Mouse (Mus musculus): Measurements from ENCODE around the gene Kif3c. TPM values are rescaled to one million over a fixed set of nuclear protein-coding genes. Genes with fewer than 3 reads are reported as not detected.

The Kif3c gene
- polyA plus RNA-seq, 1 experiment, result 15.1 TPM

DNA sequence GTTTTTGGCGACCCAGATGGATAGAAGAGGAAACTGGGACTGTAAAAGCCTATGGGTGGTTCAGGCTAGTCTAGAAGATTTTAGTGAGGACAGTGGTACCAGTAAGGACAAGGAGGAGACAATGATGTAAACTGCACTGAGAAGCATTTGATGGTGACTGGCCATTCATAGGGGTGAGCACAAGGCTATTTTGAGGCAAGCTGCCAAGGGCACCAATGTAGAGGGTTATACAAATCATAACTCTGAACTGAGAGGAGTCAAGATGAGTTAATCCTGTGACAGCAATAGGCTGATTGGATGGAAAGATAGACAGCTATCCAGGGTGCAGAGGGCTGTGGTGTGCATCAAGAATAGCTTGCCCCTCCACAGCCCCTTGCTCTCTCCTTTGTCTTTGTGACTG is 19.9 kb downstream of the Kif3c start:
- TF ChIP-seq CTCF (IDR thresholded peaks at IDR 0.05; ENCODE audit: low read depth, low read length), result no peak
- TF ChIP-seq EP300 (IDR thresholded peaks at IDR 0.05; ENCODE audit: insufficient read depth, low read depth, low read length), result no peak
- TF ChIP-seq POLR2A (IDR thresholded peaks at IDR 0.05; ENCODE audit: insufficient read depth, low read length), result no peak
- no peaks in the 10 kb centered on the region for H3K27me3 ChIP-seq (ENCODE audit: control insufficient read depth, insufficient read depth, low read length, poor library complexity, severe bottlenecking)
- no peaks in the 10 kb centered on the region for H3K9me3 ChIP-seq (replicated peaks; ENCODE audit: control insufficient read depth, insufficient read depth, low read length, poor library complexity, severe bottlenecking)
- H3K4me3 ChIP-seq (ENCODE audit: low read depth, low read length), result no peak overlapping the region
- H3K27ac ChIP-seq (ENCODE audit: insufficient read depth, low read length), result no peak overlapping the region
- H3K4me1 ChIP-seq (ENCODE audit: control insufficient read depth, insufficient read depth, low read length), result peaks cover 3% of the 10 kb centered on the region
- H3K9ac ChIP-seq (ENCODE audit: low read depth, poor library complexity, severe bottlenecking), result no peak overlapping the region
- no peaks in the 10 kb centered on the region for H3K36me3 ChIP-seq (ENCODE audit: control insufficient read depth, insufficient read depth, low read length, poor library complexity, severe bottlenecking)

DNA sequence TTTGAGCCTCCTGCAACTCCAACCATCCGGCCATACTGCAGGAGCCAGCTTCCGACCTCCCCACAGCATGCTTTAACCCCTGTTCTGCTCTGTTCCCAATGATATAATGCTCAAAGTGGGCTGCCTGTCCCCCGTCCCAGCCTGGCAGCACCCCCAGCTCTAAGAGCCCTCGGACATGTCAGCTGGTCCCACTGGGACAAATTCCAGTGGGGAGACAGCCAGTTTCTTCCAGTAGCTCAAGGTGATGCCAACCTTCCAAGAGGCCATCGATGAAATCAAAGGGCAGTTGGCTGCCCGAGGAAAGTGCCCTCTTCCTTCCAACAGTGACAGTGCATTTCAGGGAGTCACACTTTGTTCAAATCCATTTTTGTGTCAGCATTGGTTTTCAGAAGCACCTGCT is 20.3 kb downstream of the Kif3c start:
- Histone ChIP-seq H3K4me3 (ENCODE audit: low read depth, low read length) (no peak overlapping the region), H3K27me3 (ENCODE audit: control insufficient read depth, insufficient read depth, low read length, poor library complexity, severe bottlenecking) (no peaks in the 10 kb centered on the region), H3K27ac (ENCODE audit: insufficient read depth, low read length) (no peak overlapping the region), H3K4me1 (ENCODE audit: control insufficient read depth, insufficient read depth, low read length) (peaks cover 3% of the 10 kb centered on the region), H3K9me3 (replicated peaks; ENCODE audit: control insufficient read depth, insufficient read depth, low read length, poor library complexity, severe bottlenecking) (no peaks in the 10 kb centered on the region), H3K9ac (ENCODE audit: low read depth, poor library complexity, severe bottlenecking) (no peak overlapping the region), H3K36me3 (ENCODE audit: control insufficient read depth, insufficient read depth, low read length, poor library complexity, severe bottlenecking) (no peaks in the 10 kb centered on the region)
- TF ChIP-seq CTCF (IDR thresholded peaks at IDR 0.05; ENCODE audit: low read depth, low read length), result no peak

DNA sequence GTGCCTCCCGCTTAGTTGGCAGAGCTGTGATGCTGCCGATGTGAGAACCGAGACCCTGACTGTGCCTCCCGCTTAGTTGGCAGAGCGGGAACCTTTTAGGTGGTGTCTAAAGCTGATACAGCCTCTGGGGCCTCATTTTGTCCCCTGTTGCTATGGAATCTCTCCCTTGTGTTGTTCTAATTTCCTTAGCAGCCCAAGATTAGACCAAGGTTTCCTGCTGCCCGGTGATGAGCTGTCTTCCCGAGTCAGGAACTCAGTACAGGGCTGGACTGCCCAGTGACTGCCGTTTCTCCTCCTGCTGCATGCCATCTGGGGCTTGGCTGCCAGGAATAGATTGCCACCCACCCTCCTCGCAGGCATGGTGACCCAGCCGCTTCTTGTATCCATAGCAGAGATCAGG is 21.0 kb downstream of the Kif3c start:
- H3K4me3 ChIP-seq (ENCODE audit: low read depth, low read length), result no peak overlapping the region
- H3K4me1 ChIP-seq (ENCODE audit: control insufficient read depth, insufficient read depth, low read length), result peaks cover 3% of the 10 kb centered on the region
- TF ChIP-seq POLR2A (IDR thresholded peaks at IDR 0.05; ENCODE audit: insufficient read depth, low read length) (no peak), CTCF (IDR thresholded peaks at IDR 0.05; ENCODE audit: low read depth, low read length) (no peak), EP300 (IDR thresholded peaks at IDR 0.05; ENCODE audit: insufficient read depth, low read depth, low read length) (no peak)
- H3K9me3 ChIP-seq (replicated peaks; ENCODE audit: control insufficient read depth, insufficient read depth, low read length, poor library complexity, severe bottlenecking), result no peaks in the 10 kb centered on the region
- no peaks in the 10 kb centered on the region for H3K36me3 ChIP-seq (ENCODE audit: control insufficient read depth, insufficient read depth, low read length, poor library complexity, severe bottlenecking)
- H3K9ac ChIP-seq (ENCODE audit: low read depth, poor library complexity, severe bottlenecking), result no peak overlapping the region
- no peaks in the 10 kb centered on the region for H3K27me3 ChIP-seq (ENCODE audit: control insufficient read depth, insufficient read depth, low read length, poor library complexity, severe bottlenecking)
- H3K27ac ChIP-seq (ENCODE audit: insufficient read depth, low read length), result no peak overlapping the region

DNA sequence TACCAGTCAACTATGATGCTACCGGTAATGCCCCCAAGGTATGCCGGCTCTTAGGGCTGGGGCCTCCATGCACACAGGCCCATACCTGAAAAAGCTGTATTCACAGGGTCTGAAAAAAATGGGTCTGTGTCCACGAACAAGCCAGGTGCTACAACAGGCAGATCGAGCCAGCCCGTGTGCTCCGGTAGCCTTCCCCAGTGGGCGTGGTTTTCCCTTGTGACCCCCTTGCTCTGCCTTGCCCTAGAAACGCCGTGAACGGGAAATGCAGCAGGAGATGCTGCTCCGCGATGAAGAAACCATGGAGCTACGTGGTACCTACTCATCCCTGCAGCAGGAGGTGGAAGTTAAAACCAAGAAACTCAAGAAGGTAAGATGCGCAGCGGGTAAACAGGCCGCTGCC is 23.0 kb downstream of the Kif3c start:
- no peaks in the 10 kb centered on the region for H3K27me3 ChIP-seq (ENCODE audit: control insufficient read depth, insufficient read depth, low read length, poor library complexity, severe bottlenecking)
- no peak overlapping the region for H3K27ac ChIP-seq (ENCODE audit: insufficient read depth, low read length)
- TF ChIP-seq POLR2A (IDR thresholded peaks at IDR 0.05; ENCODE audit: insufficient read depth, low read length), result no peak
- TF ChIP-seq CTCF (IDR thresholded peaks at IDR 0.05; ENCODE audit: low read depth, low read length), result no peak
- no peak for TF ChIP-seq EP300 (IDR thresholded peaks at IDR 0.05; ENCODE audit: insufficient read depth, low read depth, low read length)
- H3K9me3 ChIP-seq (replicated peaks; ENCODE audit: control insufficient read depth, insufficient read depth, low read length, poor library complexity, severe bottlenecking), result no peaks in the 10 kb centered on the region
- no peaks in the 10 kb centered on the region for H3K36me3 ChIP-seq (ENCODE audit: control insufficient read depth, insufficient read depth, low read length, poor library complexity, severe bottlenecking)
- 0 out of 2 replicates have a peak overlapping the region, but pooled peaks have one; percentile 8 for H3K9ac ChIP-seq (ENCODE audit: low read depth, poor library complexity, severe bottlenecking)
- peak overlapping the region; percentile 40 for H3K4me3 ChIP-seq (ENCODE audit: low read depth, low read length)
- H3K4me1 ChIP-seq (ENCODE audit: control insufficient read depth, insufficient read depth, low read length), result peaks cover 3% of the 10 kb centered on the region

DNA sequence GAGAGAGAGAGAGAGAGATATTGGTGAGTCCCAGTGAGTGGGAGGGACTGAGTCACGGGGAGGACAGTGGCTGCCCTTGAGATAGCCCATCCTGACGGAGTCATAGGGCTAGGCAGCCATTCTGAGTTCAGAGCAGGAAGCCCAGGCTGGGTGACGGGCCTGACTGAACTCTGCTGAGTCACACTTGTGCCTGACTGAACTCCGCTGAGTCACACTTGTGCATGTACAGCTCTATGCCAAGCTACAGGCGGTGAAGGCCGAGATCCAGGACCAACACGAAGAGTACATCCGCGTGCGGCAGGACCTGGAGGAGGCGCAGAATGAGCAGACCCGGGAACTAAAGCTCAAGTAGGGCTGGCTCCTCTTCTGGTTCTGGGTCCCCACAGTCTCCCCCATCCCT is 24.5 kb downstream of the Kif3c start:
- Histone ChIP-seq H3K4me3 (ENCODE audit: low read depth, low read length) (no peak overlapping the region), H3K9me3 (replicated peaks; ENCODE audit: control insufficient read depth, insufficient read depth, low read length, poor library complexity, severe bottlenecking) (no peaks in the 10 kb centered on the region), H3K4me1 (ENCODE audit: control insufficient read depth, insufficient read depth, low read length) (peaks cover 3% of the 10 kb centered on the region), H3K36me3 (ENCODE audit: control insufficient read depth, insufficient read depth, low read length, poor library complexity, severe bottlenecking) (no peaks in the 10 kb centered on the region), H3K9ac (ENCODE audit: low read depth, poor library complexity, severe bottlenecking) (no peak overlapping the region), H3K27me3 (ENCODE audit: control insufficient read depth, insufficient read depth, low read length, poor library complexity, severe bottlenecking) (no peaks in the 10 kb centered on the region), H3K27ac (ENCODE audit: insufficient read depth, low read length) (no peak overlapping the region)
- no peak for TF ChIP-seq CTCF (IDR thresholded peaks at IDR 0.05; ENCODE audit: low read depth, low read length)
- TF ChIP-seq EP300 (IDR thresholded peaks at IDR 0.05; ENCODE audit: insufficient read depth, low read depth, low read length), result no peak
- no peak for TF ChIP-seq POLR2A (IDR thresholded peaks at IDR 0.05; ENCODE audit: insufficient read depth, low read length)

DNA sequence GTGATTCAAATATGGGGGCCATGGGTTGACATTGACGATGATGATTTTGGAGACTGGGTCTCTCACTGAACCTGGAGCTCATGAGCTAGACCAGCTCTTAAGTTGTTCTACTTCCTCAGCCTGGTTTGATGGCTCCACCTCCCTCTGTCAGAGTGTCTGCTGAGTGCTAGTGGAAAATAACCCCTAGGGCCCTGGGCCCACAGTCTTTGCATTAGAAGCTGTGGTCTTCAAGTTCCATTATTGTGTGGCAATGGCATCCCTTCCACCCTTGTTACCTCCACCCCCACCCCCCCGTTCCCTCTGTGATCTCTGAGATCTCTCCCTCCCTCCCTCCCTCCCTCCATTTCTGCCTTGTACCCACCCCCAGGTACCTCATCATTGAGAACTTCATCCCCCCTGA is 25.1 kb downstream of the Kif3c start:
- no peak for TF ChIP-seq POLR2A (IDR thresholded peaks at IDR 0.05; ENCODE audit: insufficient read depth, low read length)
- no peak for TF ChIP-seq EP300 (IDR thresholded peaks at IDR 0.05; ENCODE audit: insufficient read depth, low read depth, low read length)
- no peak for TF ChIP-seq CTCF (IDR thresholded peaks at IDR 0.05; ENCODE audit: low read depth, low read length)
- H3K27me3 ChIP-seq (ENCODE audit: control insufficient read depth, insufficient read depth, low read length, poor library complexity, severe bottlenecking), result no peaks in the 10 kb centered on the region
- H3K9me3 ChIP-seq (replicated peaks; ENCODE audit: control insufficient read depth, insufficient read depth, low read length, poor library complexity, severe bottlenecking), result no peaks in the 10 kb centered on the region
- no peak overlapping the region for H3K27ac ChIP-seq (ENCODE audit: insufficient read depth, low read length)
- no peak overlapping the region for H3K4me3 ChIP-seq (ENCODE audit: low read depth, low read length)
- peaks cover 3% of the 10 kb centered on the region for H3K4me1 ChIP-seq (ENCODE audit: control insufficient read depth, insufficient read depth, low read length)
- no peaks in the 10 kb centered on the region for H3K36me3 ChIP-seq (ENCODE audit: control insufficient read depth, insufficient read depth, low read length, poor library complexity, severe bottlenecking)
- H3K9ac ChIP-seq (ENCODE audit: low read depth, poor library complexity, severe bottlenecking), result no peak overlapping the region

Data from ES-Bruce4 (cell line).